Mouse (Mus musculus) lung, adult 2 months (tissue): ENCODE measurements around the gene Tsen34.
"Not testable (repeated sequence)": the region's sequence is repeated elsewhere in the genome, so short reads cannot be mapped to it uniquely, and the experiment has no call there.

Experiments used
- CTCF ChIP-seq: fragments of 200-500 bp; IDR thresholded peaks from 2 replicates; pipeline ENCODE4 v1.5.1; 2011; ENCODE audit warnings: mild to moderate bottlenecking, low read length, control low read depth; ENCODE audit not compliant: insufficient read depth
- POLR2A ChIP-seq: fragments of 200-500 bp; IDR thresholded peaks from 2 replicates; pipeline ENCODE4 v1.6.1; 2011; ENCODE audit warnings: low read depth, mild to moderate bottlenecking, control low read depth, low read length, borderline replicate concordance; ENCODE audit errors: extremely low read depth

- not testable (repeated sequence) for TF ChIP-seq CTCF, POLR2A
Measured at GRCm38 (mm10) chr7:3705461-3705860, 12.8 kb downstream of the Tsen34 start.
